Mouse (Mus musculus): ENCODE data around the gene Cdk7. TPM values are rescaled to one million over a fixed set of nuclear protein-coding genes. Genes with fewer than 3 reads are reported as not detected.

Gene Cdk7
- total and polyA plus RNA-seq, 3 experiments = 29.4 to 56.9 (median 47.8) TPM

- no peak overlapping the region for H3K27ac ChIP-seq (ENCODE audit: insufficient read depth, low read depth)
- dilution Hi-C loops (cut with MboI; ENCODE audit: extremely low pct_ligation_motif_present, extremely low pct_unique_long_range_greater_than_20kb, low sequenced_read_pairs) = no loop called here
- no peak for DNase-seq (ENCODE audit: extremely low read depth)
- H3K4me2 ChIP-seq (ENCODE audit: insufficient read depth, low read depth, poor library complexity, severe bottlenecking) = no peak overlapping the region
- peaks cover 0 to 11% of the 10 kb centered on the region in 2 experiments for H3K36me3 ChIP-seq (replicated peaks in 1 of 2; ENCODE audit: control insufficient read depth in 1 of 2, insufficient read depth in 1 of 2, low read length in 1 of 2)
- no peak overlapping the region for H3K4me3 ChIP-seq (replicated peaks in 1 of 3; ENCODE audit: low read depth in 2 of 3, low read length in 2 of 3, poor library complexity in 1 of 3)
- H3K27me3 ChIP-seq (replicated peaks) = no peaks in the 10 kb centered on the region
- H3K9ac ChIP-seq (ENCODE audit: insufficient read depth, low read depth) = no peak overlapping the region
- no peaks in the 10 kb centered on the region for H3K9me3 ChIP-seq (replicated peaks; ENCODE audit: low read length)
- TF ChIP-seq MAX (IDR thresholded peaks at IDR 0.05; ENCODE audit: low read length) (no peak), KAT2A (IDR thresholded peaks at IDR 0.05; ENCODE audit: insufficient replicate concordance, low read length) (no peak), CHD1 (IDR thresholded peaks at IDR 0.05; ENCODE audit: low read depth, low read length) (no peak), MAFK (IDR thresholded peaks at IDR 0.05; ENCODE audit: insufficient replicate concordance, low read length) (no peak), EP300 (IDR thresholded peaks at IDR 0.05; ENCODE audit: low read length) (no peak), BHLHE40 (IDR thresholded peaks at IDR 0.05; ENCODE audit: low read depth, low read length) (no peak), ZNF384 (IDR thresholded peaks at IDR 0.05; ENCODE audit: low read depth, low read length) (no peak), PAX5 (IDR thresholded peaks at IDR 0.05; ENCODE audit: low read length) (no peak)
- in situ Hi-C loops (cut with MboI; ENCODE audit: low pct_ligation_motif_present, low pct_unique_long_range_greater_than_20kb, low sequenced_read_pairs) = no loop called here
- peaks cover 3 to 15% of the 10 kb centered on the region in 2 experiments; a peak in 2 of 4 replicates for H3K4me1 ChIP-seq (ENCODE audit: control insufficient read depth in 1 of 2, insufficient read depth in 2 of 2)
- H3K79me2 ChIP-seq (replicated peaks; ENCODE audit: control insufficient read depth, extremely low read depth, insufficient read depth, poor library complexity, severe bottlenecking) = no peaks in the 10 kb centered on the region
Measured at GRCm38 (mm10) chr13:100754186-100754585, 23.4 kb upstream of the Cdk7 start.

DNA sequence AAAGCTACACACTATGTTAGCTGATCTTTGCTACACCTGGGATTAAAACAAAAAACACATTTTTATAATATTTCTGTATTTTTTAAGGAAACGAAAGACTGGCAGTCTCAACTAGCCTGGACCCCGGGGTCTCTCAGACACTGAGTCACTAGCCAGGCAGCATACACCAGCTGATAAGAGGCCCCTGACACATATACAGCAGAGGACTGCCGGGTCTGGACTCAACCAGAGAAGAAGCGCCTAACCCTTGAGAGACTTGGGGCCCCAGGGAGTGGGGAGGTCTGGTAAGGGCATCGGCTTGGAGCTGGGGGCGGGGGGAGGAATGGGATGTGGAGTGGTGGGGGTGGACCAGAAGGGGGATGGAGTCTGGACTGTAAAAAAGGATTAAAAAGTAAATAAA lies 22.3 kb upstream of the Cdk7 start:
- DNase-seq (ENCODE audit: extremely low read depth) = no peak
- no peaks in the 10 kb centered on the region for H3K79me2 ChIP-seq (replicated peaks; ENCODE audit: control insufficient read depth, extremely low read depth, insufficient read depth, poor library complexity, severe bottlenecking)
- H3K36me3 ChIP-seq (replicated peaks in 1 of 2; ENCODE audit: control insufficient read depth in 1 of 2, insufficient read depth in 1 of 2, low read length in 1 of 2) = peaks cover 0 to 5% of the 10 kb centered on the region in 2 experiments
- H3K4me2 ChIP-seq (ENCODE audit: insufficient read depth, low read depth, poor library complexity, severe bottlenecking) = no peak overlapping the region
- no peak overlapping the region for H3K27ac ChIP-seq (ENCODE audit: insufficient read depth, low read depth)
- no peaks in the 10 kb centered on the region for H3K27me3 ChIP-seq (replicated peaks)
- no peak for TF ChIP-seq NELFE (IDR thresholded peaks at IDR 0.05; ENCODE audit: low read depth, low read length)
- no peak for TF ChIP-seq SIN3A (IDR thresholded peaks at IDR 0.05; ENCODE audit: low read length)
- TF ChIP-seq JUN (IDR thresholded peaks at IDR 0.05; ENCODE audit: insufficient read depth, low read depth, low read length) = no peak
- TF ChIP-seq SMC3 (IDR thresholded peaks at IDR 0.05; ENCODE audit: low read depth, low read length) = no peak
- no peak for TF ChIP-seq CTCF (conservative IDR thresholded peaks at IDR 0.05 in 1 of 2, IDR thresholded peaks at IDR 0.05 in 1 of 2; ENCODE audit: low read depth in 2 of 2, low read length in 2 of 2)
- TF ChIP-seq MEF2A (IDR thresholded peaks at IDR 0.05; ENCODE audit: borderline replicate concordance, low read depth, low read length) = no peak
- TF ChIP-seq UBTF (IDR thresholded peaks at IDR 0.05; ENCODE audit: low read depth, low read length) = no peak
- TF ChIP-seq HCFC1 (IDR thresholded peaks at IDR 0.05; ENCODE audit: low read depth, low read length) = no peak
- TF ChIP-seq PAX5 (IDR thresholded peaks at IDR 0.05; ENCODE audit: low read length) = no peak
- TF ChIP-seq MAX (IDR thresholded peaks at IDR 0.05; ENCODE audit: low read length) = no peak
- TF ChIP-seq TBP (conservative IDR thresholded peaks at IDR 0.05; ENCODE audit: low read depth, low read length) = no peak
- no peak for TF ChIP-seq POLR2A (IDR thresholded peaks at IDR 0.05; ENCODE audit: low read depth, low read length)
- TF ChIP-seq MAFK (IDR thresholded peaks at IDR 0.05; ENCODE audit: insufficient replicate concordance, low read length) = no peak
- H3K4me3 ChIP-seq (replicated peaks in 1 of 3; ENCODE audit: low read depth in 2 of 3, low read length in 2 of 3, poor library complexity in 1 of 3) = no peak overlapping the region
- in situ Hi-C loops (cut with MboI; ENCODE audit: low pct_ligation_motif_present, low pct_unique_long_range_greater_than_20kb, low sequenced_read_pairs) (no loop called here), dilution Hi-C loops (cut with MboI; ENCODE audit: extremely low pct_ligation_motif_present, extremely low pct_unique_long_range_greater_than_20kb, low sequenced_read_pairs) (no loop called here)
- H3K9ac ChIP-seq (ENCODE audit: insufficient read depth, low read depth) = no peak overlapping the region
- peaks cover 3 to 15% of the 10 kb centered on the region in 2 experiments; a peak in 2 of 4 replicates for H3K4me1 ChIP-seq (ENCODE audit: control insufficient read depth in 1 of 2, insufficient read depth in 2 of 2)
- no peaks in the 10 kb centered on the region for H3K9me3 ChIP-seq (replicated peaks; ENCODE audit: low read length)

Measured in CH12.LX (cell line).